Mouse (Mus musculus) frontal cortex, postnatal 10 days (tissue): ENCODE results near the gene Cpsf4.
"Not testable (repeated sequence)": the region's sequence is repeated elsewhere in the genome, so short reads cannot be mapped to it uniquely, and the experiment has no call there.

Experiments
- DNase-seq, 2 experiments: peaks; one replicate each; pipeline ENCODE4 v3.0.0; 2022; ENCODE audit warnings: low spot score in 2 of 2, mixed read lengths in 1 of 2

Cpsf4 gene

GRCm38 (mm10) chr5:145222840-145223239, 55.8 kb downstream of the Cpsf4 start:
- DNase-seq: no peak

GRCm38 (mm10) chr5:145223395-145223794, 56.4 kb downstream of the Cpsf4 start:
- DNase-seq: no peak

DNA sequence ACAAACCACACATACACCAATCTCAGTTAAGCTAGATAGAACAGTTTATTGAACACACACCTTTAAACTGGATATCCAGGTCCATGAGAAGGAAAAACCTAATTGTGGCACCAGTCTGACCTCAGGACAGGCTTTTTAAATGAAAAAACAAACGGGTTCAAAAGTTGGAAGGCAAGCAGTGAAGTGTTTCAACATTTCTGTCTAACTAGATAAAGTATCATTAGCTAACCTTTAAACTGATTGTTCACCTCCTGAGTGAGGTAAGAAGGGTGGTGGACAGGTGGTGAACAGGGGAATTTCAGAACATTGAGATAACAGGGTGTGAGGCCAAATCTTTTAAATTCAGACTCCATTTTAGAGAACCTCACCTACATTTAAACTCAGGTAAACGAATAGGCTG, 59.4 kb downstream of the Cpsf4 start:
- no peak for DNase-seq

DNA sequence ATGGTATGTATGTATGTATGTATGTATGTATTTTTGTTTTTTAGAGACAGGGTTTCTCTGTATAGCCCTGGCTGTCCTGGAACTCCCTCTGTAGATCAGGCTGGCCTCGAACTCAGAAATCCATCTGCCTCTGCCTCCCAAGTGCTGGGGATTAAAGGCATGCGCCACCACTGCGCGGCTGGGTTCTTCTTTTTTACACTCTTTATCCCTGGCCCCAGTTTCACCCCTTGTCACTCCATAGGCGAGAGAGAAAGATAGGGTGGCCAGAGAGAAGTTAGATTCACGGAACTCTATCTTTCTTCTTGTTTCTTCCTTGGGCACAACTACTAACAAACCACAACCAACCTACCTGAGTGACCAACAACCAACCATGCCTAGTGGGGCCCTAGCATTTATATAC, 62.3 kb downstream of the Cpsf4 start:
- not testable (repeated sequence) for DNase-seq

DNA sequence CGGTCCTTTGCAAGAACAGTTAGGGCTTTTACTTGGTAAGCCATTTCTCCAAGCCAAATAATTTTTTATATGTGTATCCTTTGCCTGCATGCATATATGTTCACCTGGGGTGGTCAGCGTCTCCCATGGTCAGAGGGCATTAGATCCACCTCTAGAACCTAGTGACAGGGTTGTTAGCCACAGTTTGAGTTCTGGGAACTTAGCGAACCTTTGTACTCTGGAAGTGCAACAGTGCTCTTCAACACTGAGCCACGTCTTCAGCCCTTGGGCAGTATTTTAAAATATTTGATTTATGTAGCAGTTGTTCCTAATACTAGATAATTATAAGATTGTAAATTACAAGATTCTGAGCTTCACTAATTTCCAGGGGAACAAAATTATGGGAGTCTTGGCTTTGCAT, 63.6 kb downstream of the Cpsf4 start:
- DNase-seq: no peak

DNA sequence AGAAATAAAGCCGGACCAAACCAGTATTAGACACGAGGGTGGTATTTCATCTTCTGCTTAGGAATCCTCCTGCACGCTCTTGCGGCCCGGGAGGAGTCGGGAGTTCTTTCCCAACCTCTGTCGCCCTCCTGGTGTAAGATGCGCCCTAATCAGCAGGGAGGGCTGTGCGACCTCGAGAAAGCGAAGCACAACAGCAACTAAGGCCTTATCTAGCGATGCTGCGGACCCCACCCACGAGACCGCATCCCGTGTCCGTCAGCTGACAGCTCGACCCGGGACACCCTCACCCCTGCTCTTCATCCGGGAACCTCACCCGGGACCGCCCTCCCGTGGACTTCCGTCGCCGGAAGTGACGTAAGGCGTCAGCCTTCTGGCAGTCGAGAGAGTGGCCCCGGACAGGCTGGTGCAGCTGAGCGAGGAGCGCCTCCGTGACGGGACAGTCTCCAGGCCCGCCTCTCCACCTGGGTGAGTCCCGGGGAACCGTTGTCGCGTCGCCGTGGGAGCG, 64.4 kb downstream of the Cpsf4 start, which contains the start of gene Zfp655:
TSS of gene Zfp655 (plus strand) at position 349 of the 505 bp plus-strand sequence.
- DNase-seq: peak; percentile 97 to 98
